Mouse (Mus musculus): ENCODE measurements around the gene Camk2g.

- peak; percentile 94 for TF ChIP-seq CTCF (IDR thresholded peaks at IDR 0.05; ENCODE audit: extremely low read depth, insufficient read depth, low read length)
- TF ChIP-seq POLR2A (IDR thresholded peaks at IDR 0.05; ENCODE audit: extremely low read depth, insufficient read depth, low read length), result no peak
Observed at GRCm38 (mm10) chr14:20798761-20799160, 4.9 kb upstream of the Camk2g start.

Data from cortical plate, adult 2 months (tissue).